Mouse (Mus musculus) lung, embryonic 16.5 days (tissue): ENCODE data around the gene Ggcx. TPM values are rescaled to one million over a fixed set of nuclear protein-coding genes. Genes with fewer than 3 reads are reported as not detected.

Source experiments
- ATAC-seq: fragments of 200-750 bp; cut with Nextera tagmentation; 2 replicates; pipeline ENCODE4 v1.8.0; 2017; ENCODE audit warnings: low read depth, mild to moderate bottlenecking, moderate library complexity
- H3K27ac ChIP-seq: fragments of 300-500 bp; sonication (generic); 2 replicates; pipeline ENCODE4 v1.5.1; 2014; ENCODE audit warnings: mild to moderate bottlenecking, control low read depth, low read length
- H3K27me3 ChIP-seq: fragments of 300-500 bp; sonication (generic); 2 replicates; pipeline ENCODE4 v1.6.1; 2014; ENCODE audit warnings: low read depth, low read length, mixed read lengths; ENCODE audit not compliant: control insufficient read depth, insufficient read depth
- H3K36me3 ChIP-seq: fragments of 300-500 bp; sonication (generic); 2 replicates; pipeline ENCODE4 v1.6.1; 2014; ENCODE audit warnings: low read length; ENCODE audit not compliant: control insufficient read depth, insufficient read depth
- H3K4me1 ChIP-seq: fragments of 300-500 bp; sonication (generic); replicated peaks from 2 replicates; pipeline ENCODE4 v1.6.1; 2014; ENCODE audit warnings: low read length, mixed read lengths; ENCODE audit not compliant: control insufficient read depth, insufficient read depth
- H3K4me2 ChIP-seq: fragments of 300-500 bp; sonication (generic); 2 replicates; pipeline ENCODE4 v1.6.1; 2014; ENCODE audit warnings: low read depth, low read length, control low read depth
- H3K4me3 ChIP-seq: fragments of 300-500 bp; sonication (generic); 2 replicates; pipeline ENCODE4 v1.5.1; 2014; ENCODE audit warnings: mild to moderate bottlenecking, low read length, control low read depth
- H3K9ac ChIP-seq: fragments of 300-500 bp; sonication (generic); 2 replicates; pipeline ENCODE4 v1.6.1; 2014; ENCODE audit warnings: low read length, control low read depth
- H3K9me3 ChIP-seq: fragments of 300-500 bp; sonication (generic); 2 replicates; pipeline ENCODE4 v1.6.1; 2016; ENCODE audit warnings: low read length; ENCODE audit not compliant: control insufficient read depth
- WGBS: fragments of 180-500 bp; shearing (Covaris S2); extraction: QIAGEN DNeasy Blood & Tissue Kit; methylation state at CpG from one replicate; pipeline ENCODE4 v1.1.7; 2014; 5-methylcytosine and 5-hydroxymethylcytosine counted together
- polyA plus RNA-seq: library from polyadenylated mRNA; unstranded; fragments of >200 nt; fragmentation: Nextera tagmentation; extraction: Ambion mirVana; gene quantifications from 2 replicates; pipeline ENCODE4 v1.2.1, GENCODE M21; 2015

The Ggcx gene
- polyA plus RNA-seq, 1 experiment from 2014 or later: 38.7 TPM

DNA sequence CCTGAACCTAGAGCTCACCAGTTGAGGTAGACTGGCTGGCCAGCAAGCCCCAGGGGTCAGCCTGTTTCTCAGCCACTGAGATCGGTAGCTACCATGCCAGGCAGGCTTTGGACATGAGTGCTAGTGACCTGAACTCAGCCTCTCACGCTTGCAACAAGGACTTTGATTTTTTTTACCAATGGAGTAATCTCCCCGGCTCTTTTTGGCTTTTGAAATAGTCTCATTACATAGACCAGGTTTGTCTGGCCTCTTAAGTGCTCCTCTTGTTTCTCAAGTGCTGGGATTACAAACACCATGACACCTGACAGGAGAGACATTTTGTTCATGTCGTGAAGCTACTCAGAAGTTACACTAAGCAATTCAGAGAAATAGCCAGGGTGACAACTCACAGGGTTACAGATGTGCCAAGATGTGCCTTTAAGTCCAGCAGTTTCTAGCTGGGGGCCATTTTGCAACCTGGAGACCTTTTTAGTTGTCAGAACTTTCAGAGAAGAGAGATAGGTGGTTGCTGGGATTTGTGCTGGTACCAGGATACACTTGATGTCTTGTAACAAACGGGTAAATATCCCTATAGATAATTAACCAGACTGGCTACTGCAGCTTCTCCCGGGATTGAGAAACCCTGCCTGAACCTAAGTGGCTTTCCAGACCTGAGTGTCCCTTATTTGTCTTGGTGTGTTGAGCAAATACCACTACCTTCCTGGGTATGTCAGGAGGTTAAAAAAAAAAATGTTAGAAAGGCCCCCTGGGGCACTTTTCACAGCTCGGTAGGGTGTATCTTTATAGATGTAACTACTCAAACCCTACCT is 2.1 kb downstream of the Ggcx start:
- Histone ChIP-seq H3K4me2 (peak overlapping the region; percentile 85), H3K27ac (no peak overlapping the region), H3K4me1 (peaks cover 20% of the 10 kb centered on the region), H3K27me3 (no peaks in the 10 kb centered on the region), H3K9ac (peak overlapping the region; percentile 29; the same call in 1 of the 2 replicates), H3K9me3 (no peaks in the 10 kb centered on the region), H3K36me3 (peaks cover 19% of the 10 kb centered on the region), H3K4me3 (no peak overlapping the region)
- WGBS: 57% methylated on average over 7 of the region's 7 CpGs
- ATAC-seq: no peak

DNA sequence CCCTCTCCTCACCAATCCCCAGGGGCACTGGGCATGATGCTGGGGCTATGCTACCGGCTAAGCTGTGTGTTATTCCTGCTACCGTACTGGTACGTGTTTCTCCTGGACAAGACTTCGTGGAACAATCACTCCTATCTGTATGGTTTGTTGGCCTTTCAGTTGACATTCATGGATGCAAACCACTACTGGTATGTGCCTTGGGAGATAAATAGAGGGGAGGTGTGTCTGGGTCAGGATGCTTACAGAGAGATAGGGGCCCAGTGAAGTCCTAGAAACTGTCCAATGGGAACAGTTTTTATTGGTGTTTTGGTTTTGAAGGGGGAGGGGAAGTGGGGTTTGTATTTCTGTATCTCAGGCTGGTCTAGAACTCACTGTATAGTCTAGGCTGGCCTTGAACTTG is 4.2 kb downstream of the Ggcx start:
- H3K27ac ChIP-seq: no peak overlapping the region
- peaks cover 24% of the 10 kb centered on the region for H3K36me3 ChIP-seq
- WGBS: 88% methylated on average over 4 of the region's 4 CpGs
- no peak overlapping the region for H3K9ac ChIP-seq
- H3K4me1 ChIP-seq: peaks cover 20% of the 10 kb centered on the region
- no peak for ATAC-seq
- no peak overlapping the region for H3K4me3 ChIP-seq
- H3K4me2 ChIP-seq: no peak overlapping the region
- H3K27me3 ChIP-seq: no peaks in the 10 kb centered on the region
- H3K9me3 ChIP-seq: no peaks in the 10 kb centered on the region

DNA sequence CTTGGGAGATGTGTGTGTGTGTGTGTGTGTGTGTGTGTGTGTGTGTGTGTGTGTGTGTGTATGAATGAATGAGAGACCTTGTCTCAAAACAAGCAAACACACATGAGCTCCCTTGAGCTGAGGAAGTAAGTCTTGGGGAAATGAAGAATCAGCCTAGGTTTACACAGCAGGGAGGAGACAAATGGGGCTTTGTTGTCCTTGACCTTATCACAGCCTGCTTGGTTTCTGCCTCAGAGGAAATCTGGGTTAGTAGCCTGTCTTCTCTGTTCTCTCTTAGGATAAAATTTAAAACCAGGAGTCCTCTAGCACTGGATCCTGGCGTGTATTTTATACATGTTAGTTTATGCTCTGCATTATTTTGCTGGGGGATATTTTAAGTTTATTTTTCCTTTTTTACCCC is 5.7 kb downstream of the Ggcx start:
- no peaks in the 10 kb centered on the region for H3K9me3 ChIP-seq
- peaks cover 17% of the 10 kb centered on the region for H3K4me1 ChIP-seq
- H3K27me3 ChIP-seq: no peaks in the 10 kb centered on the region
- no peak overlapping the region for H3K4me2 ChIP-seq
- H3K4me3 ChIP-seq: no peak overlapping the region
- H3K9ac ChIP-seq: no peak overlapping the region
- no peak overlapping the region for H3K27ac ChIP-seq
- H3K36me3 ChIP-seq: peaks cover 37% of the 10 kb centered on the region
- WGBS: 89% methylated on average over 1 of the region's 1 CpGs
- ATAC-seq: no peak

GRCm38 (mm10) chr6:72420901-72421300 is 6.8 kb downstream of the Ggcx start:
- WGBS: 78% methylated on average over 10 of the region's 10 CpGs
- H3K4me1 ChIP-seq: peaks cover 7% of the 10 kb centered on the region
- ATAC-seq: no peak
- no peak overlapping the region for H3K4me2 ChIP-seq
- no peak overlapping the region for H3K27ac ChIP-seq
- H3K9ac ChIP-seq: no peak overlapping the region
- H3K4me3 ChIP-seq: no peak overlapping the region
- no peaks in the 10 kb centered on the region for H3K9me3 ChIP-seq
- no peaks in the 10 kb centered on the region for H3K27me3 ChIP-seq
- H3K36me3 ChIP-seq: peaks cover 48% of the 10 kb centered on the region

- no peak for ATAC-seq
- Histone ChIP-seq H3K4me1 (no peaks in the 10 kb centered on the region), H3K9ac (no peak overlapping the region), H3K27me3 (no peaks in the 10 kb centered on the region), H3K4me2 (no peak overlapping the region), H3K9me3 (no peaks in the 10 kb centered on the region), H3K4me3 (no peak overlapping the region), H3K36me3 (peaks cover 52% of the 10 kb centered on the region), H3K27ac (no peak overlapping the region)
- WGBS: 94% methylated on average over 11 of the region's 11 CpGs
Measured at GRCm38 (mm10) chr6:72425646-72426045, 11.5 kb downstream of the Ggcx start.

- H3K9ac ChIP-seq: no peak overlapping the region
- ATAC-seq: peak; percentile 80
- no peak overlapping the region for H3K4me2 ChIP-seq
- WGBS: 30% methylated on average over 8 of the region's 8 CpGs
- no peak overlapping the region for H3K4me3 ChIP-seq
- no peak overlapping the region for H3K27ac ChIP-seq
- peaks cover 58% of the 10 kb centered on the region for H3K36me3 ChIP-seq
- no peaks in the 10 kb centered on the region for H3K27me3 ChIP-seq
- no peaks in the 10 kb centered on the region for H3K9me3 ChIP-seq
- H3K4me1 ChIP-seq: no peaks in the 10 kb centered on the region
Measured at GRCm38 (mm10) chr6:72428036-72428435, 13.9 kb downstream of the Ggcx start.

GRCm38 (mm10) chr6:72429061-72429842 is 15.1 kb downstream of the Ggcx start:
- 82% methylated on average over 21 of the region's 21 CpGs for WGBS
- no peak overlapping the region for H3K9ac ChIP-seq
- peaks cover 59% of the 10 kb centered on the region for H3K36me3 ChIP-seq
- H3K4me1 ChIP-seq: no peaks in the 10 kb centered on the region
- H3K27me3 ChIP-seq: no peaks in the 10 kb centered on the region
- no peak overlapping the region for H3K4me3 ChIP-seq
- H3K27ac ChIP-seq: no peak overlapping the region
- no peaks in the 10 kb centered on the region for H3K9me3 ChIP-seq
- H3K4me2 ChIP-seq: no peak overlapping the region
- no peak for ATAC-seq

- Histone ChIP-seq H3K4me3 (no peak overlapping the region), H3K9me3 (no peaks in the 10 kb centered on the region), H3K4me2 (no peak overlapping the region), H3K27ac (no peak overlapping the region), H3K36me3 (peaks cover 57% of the 10 kb centered on the region), H3K4me1 (no peaks in the 10 kb centered on the region), H3K9ac (no peak overlapping the region), H3K27me3 (no peaks in the 10 kb centered on the region)
- 32% methylated on average over 5 of the region's 5 CpGs for WGBS
- 0 out of 2 replicates have a peak, but pooled peaks have one; percentile 27 for ATAC-seq
Measured at GRCm38 (mm10) chr6:72430989-72431921, 17.1 kb downstream of the Ggcx start.
